Mouse (Mus musculus): Measurements from ENCODE around the gene Mael.

Mael gene

GRCm38 (mm10) chr1:166205159-166205558 is 33.4 kb downstream of the Mael start:
- no peak for DNase-seq

DNA sequence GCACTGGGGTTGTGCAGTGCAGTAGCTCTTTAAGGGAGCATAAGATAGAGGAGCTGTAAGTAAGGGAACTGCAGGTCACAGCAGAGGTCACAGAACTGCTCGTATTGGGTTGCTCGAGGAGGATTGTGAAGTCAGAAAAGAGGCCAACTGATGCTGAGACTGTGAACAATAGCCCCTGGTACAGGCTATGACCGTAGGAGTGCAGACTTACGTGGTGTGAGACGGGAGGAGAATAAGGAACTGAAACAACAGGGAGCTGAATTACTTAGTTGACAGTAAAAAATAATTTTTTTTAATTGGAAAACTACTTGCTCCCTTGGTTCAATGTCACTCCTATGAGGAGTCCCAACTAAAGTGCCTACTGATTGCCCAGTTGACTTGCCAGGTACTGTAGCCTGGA is 34.4 kb downstream of the Mael start:
- no peak for DNase-seq

- no peak for DNase-seq
Observed at GRCm38 (mm10) chr1:166189821-166190220, 48.7 kb downstream of the Mael start.

- no peak for DNase-seq
Observed at GRCm38 (mm10) chr1:166185357-166185756, 53.2 kb downstream of the Mael start.

GRCm38 (mm10) chr1:166184391-166185229 is 53.9 kb downstream of the Mael start:
- DNase-seq: no peak

DNA sequence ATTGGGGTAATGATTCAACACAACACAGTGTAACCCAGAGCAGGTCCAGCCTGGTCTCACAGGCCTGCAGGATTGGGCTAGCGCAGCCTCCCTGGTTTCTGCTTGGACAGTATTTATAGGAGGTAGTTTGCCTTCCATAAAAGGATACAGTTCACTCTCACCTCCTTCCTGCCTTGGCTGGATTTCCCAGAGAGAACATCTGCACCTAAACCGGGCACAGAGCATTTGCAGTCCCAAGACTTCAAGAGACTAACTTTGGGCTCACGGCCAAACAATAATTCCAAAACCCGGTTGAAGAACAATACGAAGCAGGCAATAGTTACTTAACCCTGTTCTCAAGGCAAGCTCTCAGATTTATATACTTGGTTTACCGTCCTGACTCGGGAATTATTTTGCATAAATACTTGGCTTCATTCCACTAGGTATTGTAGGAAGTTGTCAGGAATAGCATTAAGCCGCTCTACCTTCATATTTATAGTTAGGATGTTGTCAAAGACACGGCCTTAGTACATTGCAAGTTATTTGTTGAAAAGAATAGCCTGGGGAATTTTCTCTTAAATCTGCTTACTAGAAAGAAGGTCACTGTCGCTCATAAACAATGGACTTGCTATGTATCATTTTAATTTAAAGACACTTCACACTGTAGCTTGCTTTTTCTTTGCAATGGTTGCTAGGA is 55.5 kb downstream of the Mael start:
- DNase-seq: no peak

DNA sequence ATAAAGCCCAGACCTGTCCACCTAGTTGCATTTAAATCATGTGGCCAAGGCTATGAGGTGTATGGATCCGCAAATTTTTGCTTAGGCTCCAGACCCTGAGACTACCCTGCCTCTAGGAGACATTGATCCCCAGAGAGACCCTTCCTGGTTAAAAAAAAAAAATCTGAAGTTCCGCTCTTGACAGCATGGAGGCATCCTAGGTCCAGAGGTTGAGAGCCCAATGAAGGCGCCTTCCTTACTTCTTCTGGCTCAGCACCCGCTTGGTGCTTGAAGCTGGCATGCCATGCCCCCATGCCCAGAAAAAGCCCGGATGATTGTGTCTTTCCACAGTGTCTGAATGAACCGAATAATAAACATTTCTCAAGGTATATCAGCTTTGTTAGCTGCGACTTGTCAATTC is 57.0 kb downstream of the Mael start:
- no peak for DNase-seq

GRCm38 (mm10) chr1:166173621-166174020 is 64.9 kb downstream of the Mael start:
- no peak for DNase-seq

DNA sequence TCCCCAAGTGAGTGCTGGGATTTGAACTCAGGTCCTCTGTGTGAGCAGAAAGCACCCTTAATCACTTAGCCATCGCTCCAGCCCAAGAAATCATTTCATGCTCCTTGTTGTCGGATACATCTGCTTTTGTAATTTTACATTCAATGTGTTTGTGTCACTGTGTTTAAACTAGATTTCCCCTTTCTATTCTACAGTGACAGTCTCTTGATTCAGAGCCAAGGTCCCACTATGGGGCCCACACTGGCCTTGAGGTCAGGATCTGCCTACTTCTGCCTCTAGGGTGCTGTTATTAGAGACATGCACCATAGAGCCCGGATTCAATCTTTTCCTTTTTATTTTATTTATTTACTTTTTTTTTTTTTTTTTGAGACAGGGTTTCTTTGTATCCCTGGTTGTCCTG is 65.6 kb downstream of the Mael start:
- DNase-seq: no peak

- no peak for DNase-seq
Observed at GRCm38 (mm10) chr1:166170852-166171251, 67.7 kb downstream of the Mael start.

GRCm38 (mm10) chr1:166169713-166170112 is 68.8 kb downstream of the Mael start:
- DNase-seq: no peak

- no peak for DNase-seq
Observed at GRCm38 (mm10) chr1:166168017-166168416, 70.5 kb downstream of the Mael start.

DNA sequence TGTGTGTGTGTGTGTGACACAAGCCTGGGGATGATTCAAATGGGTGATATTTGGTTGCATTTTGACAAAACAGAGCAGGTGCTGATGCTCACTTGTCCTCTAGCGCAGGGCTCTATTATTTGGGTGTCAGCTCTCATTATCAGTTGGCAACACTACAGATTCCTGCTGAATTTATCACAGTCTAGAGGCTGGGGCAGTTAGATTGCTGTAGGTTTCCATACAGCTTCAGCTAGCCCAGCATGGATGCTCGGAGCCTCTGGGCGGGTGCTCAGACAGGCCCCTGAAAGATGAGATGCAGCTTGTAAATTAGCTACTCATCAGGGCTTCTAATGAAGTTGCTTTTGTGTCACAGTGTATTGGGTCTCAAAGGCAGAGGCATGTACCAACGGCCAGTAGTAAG is 71.1 kb downstream of the Mael start:
- DNase-seq: no peak

GRCm38 (mm10) chr1:166165159-166165558 is 73.4 kb downstream of the Mael start:
- DNase-seq: no peak

DNA sequence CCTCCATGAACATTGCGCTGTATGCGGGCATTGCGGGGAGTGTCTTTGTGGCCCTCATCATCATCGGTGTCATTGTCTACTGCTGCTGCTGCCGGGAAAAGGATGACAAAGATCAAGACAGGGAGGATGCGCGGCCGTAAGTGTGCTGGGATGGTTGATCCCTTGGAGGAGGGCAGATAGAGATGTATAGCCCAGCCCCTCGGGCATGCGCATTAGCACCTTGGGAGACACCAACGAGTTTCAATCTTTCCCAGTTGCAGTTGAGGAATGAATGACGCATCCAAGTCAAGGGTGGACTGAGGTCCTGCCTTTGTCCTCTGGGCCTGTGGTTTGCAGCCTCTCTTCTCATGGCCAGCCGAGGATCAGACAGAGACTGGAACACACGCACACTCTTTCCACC is 74.0 kb downstream of the Mael start:
- no peak for DNase-seq

DNA sequence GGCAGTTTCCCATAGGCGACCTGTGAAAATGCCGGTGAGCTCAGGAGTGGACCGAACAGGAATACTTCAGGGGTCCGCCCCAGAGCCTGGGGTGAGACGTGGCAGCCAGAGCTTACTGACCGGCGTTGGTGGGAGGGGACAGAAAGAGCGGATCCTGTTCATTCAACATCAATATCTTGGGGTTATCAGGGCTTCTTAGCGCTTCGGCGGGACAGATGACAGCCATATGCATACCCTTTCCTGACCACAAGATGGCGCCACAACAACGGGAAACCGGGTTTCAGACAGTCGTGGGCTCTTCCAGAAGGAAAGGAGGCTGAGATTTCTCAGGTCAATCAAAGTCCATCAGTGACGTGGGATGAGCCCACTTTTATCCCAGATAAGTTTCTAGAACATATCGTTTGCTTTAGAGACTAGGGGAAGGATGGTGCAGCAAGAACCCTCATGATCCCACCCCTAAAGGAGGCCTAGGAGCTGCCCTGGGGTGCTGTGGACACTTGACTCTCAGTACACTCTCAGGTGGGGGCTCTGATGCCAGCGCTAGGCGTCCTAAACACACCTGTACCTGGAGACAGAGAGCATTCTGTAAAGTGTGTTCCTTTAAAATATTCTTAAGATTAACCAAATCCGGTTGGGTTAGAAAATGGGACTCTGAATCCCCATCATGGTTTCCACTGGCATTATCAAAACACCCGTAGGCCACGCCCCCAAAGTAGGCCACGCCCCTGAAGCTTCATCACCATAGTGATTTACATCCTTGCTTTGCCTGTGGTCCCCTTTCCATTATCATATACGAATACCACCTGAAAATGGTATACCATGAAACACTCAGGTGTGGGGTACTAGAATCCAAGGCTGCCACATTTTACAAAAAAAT is 77.7 kb downstream of the Mael start:
- DNase-seq: peak; percentile 42

DNA sequence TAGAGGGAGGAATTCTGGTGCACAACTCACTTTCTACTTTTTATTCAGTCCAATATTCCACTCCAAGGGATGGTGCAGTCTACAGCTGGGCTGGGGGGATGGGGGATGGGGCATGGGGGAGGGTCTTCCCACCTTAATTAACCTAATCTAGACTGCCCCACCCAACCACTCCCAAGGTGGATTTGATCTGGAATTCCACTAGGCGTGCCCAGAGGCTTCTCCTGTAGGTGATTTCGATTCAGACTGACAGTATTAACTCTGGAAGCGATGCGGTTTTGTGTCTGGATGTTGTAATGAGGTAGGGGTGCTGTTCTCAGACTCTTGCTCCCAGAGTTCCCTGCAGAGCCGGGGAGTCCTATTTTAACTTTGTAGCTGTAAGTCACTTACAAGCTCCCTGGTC is 78.4 kb downstream of the Mael start:
- DNase-seq: no peak

- DNase-seq: no peak
Observed at GRCm38 (mm10) chr1:166158664-166159063, 79.9 kb downstream of the Mael start.

- no peak for DNase-seq
Observed at GRCm38 (mm10) chr1:166157712-166158111, 80.8 kb downstream of the Mael start.

DNA sequence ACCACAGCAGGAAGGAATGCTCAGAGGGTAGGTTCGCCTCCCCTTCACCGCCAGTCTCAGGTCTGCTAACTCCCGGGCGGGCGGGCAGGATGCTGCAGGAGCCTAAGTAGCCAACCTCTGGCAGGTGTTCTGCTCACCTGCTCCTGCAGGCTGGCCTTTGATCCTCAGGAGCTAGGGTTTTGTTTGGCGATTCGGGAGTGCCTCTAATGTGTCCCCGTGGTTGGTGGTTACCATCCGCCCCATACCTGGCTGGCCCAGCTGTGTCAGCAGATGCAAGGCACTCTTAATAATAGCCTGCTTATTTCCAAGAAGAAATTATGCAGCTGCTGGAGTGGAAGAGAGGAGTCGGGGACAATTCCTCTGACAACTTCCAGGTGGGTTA is 83.4 kb downstream of the Mael start:
- no peak for DNase-seq

GRCm38 (mm10) chr1:166154162-166155112 is 84.1 kb downstream of the Mael start:
- DNase-seq: peak; percentile 56
